Mouse (Mus musculus): ENCODE results near the gene Tekt3.

DNA sequence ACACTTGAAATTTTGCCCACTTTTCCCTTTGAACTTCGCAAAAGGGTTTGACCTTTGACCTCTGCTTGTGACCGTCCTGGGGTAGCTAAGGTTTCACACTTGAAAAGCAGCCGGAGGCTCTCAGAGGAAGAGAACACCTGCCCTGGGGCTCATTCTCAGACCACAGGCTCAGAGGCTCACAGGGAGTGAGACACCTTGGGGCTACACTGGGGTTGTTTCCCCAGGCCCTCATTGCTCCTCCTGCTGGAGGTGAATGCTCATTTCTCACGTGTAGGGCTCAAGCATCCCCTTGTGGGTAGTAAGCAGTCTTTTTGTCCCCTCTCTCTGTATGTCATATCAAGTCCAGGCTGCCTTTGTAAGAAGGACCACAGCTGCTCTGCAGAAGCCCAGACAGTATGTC, 62.9 kb downstream of the Tekt3 start:
- TF ChIP-seq EP300 (IDR thresholded peaks at IDR 0.05; ENCODE audit: low read depth in 1 of 2, low read length in 2 of 2): no peak
- TF ChIP-seq ZMIZ1 (IDR thresholded peaks at IDR 0.05; ENCODE audit: low read depth, low read length): no peak

Data from MEL (cell line).